Comparison of ENCODE assay signal across 30 mouse cellular contexts in the genomic region with DNA sequence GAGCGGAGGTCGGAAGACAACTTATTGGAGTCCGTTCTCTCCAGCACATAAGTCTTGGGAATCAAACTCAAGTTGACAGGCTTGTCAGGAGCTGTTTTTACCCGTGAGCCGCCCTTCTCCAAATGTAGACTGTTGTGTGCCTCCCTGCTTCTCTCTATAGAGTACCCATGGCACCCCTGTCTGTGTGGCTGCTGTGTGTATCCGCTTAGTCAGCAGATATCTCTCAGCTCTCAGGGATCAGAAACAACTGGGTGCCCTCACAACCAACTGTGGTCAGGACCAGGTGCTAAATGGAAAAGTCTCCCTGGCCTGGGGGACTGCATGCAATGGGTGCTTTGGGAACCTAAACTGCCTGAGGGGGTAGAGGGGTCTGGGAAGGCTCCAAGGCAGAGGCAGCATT.
"Had no signal": no experiment of that assay in that cellular context is flagged by ENCODE, and none has a peak within 500 bp of the region (broad histone marks: within the 10 kb centered on the region; RNA-seq: fewer than 3 reads in every experiment).

No protein-coding gene starts in this region.

- H3K9ac ChIP-seq: heart, embryonic 12.5 days; heart, embryonic 13.5 days; heart, embryonic 15.5 days; hindbrain, embryonic 12.5 days; hindbrain, embryonic 13.5 days; hindbrain, embryonic 14.5 days; hindbrain, embryonic 15.5 days; intestine, embryonic 15.5 days; kidney, embryonic 15.5 days had no signal

- DNase-seq: heart, postnatal 10 days; heart, postnatal 14 days; heart, postnatal 36 days; heart, postnatal 4 days; kidney, adult 11 months; kidney, adult 18-20 months; kidney, adult 2 months; kidney, adult 8-10 months; kidney, adult 9 months; kidney, postnatal 10 days; kidney, postnatal 14 days; kidney, postnatal 36 days; kidney, postnatal 4 days; layer of hippocampus, adult 9-11 months; layer of hippocampus, postnatal 36 days had no signal

- H3K27ac ChIP-seq: heart, embryonic 13.5 days; heart, embryonic 15.5 days; hindbrain, embryonic 10.5 days; hindbrain, embryonic 12.5 days; hindbrain, embryonic 13.5 days; hindbrain, embryonic 14.5 days; hindbrain, embryonic 15.5 days; hindbrain, postnatal 0 days; intestine, embryonic 15.5 days; kidney, embryonic 15.5 days; kidney, postnatal 0 days; layer of hippocampus, adult 2 months; left cerebral cortex, adult 2 months had no signal

- H3K4me3 ChIP-seq: heart, embryonic 12.5 days; heart, embryonic 13.5 days; heart, embryonic 15.5 days; hindbrain, embryonic 10.5 days; hindbrain, embryonic 12.5 days; hindbrain, embryonic 13.5 days; hindbrain, embryonic 15.5 days; intestine, embryonic 15.5 days; kidney, embryonic 15.5 days; layer of hippocampus, adult 2 months; left cerebral cortex, adult 2 months had no signal

- H3K27me3 ChIP-seq: heart, embryonic 12.5 days; heart, embryonic 13.5 days; heart, embryonic 15.5 days; hindbrain, embryonic 12.5 days; hindbrain, embryonic 13.5 days; hindbrain, embryonic 15.5 days; intestine, embryonic 15.5 days; kidney, embryonic 15.5 days had no signal

- H3K4me1 ChIP-seq: heart, embryonic 12.5 days; heart, embryonic 13.5 days; heart, embryonic 15.5 days; hindbrain, embryonic 10.5 days; hindbrain, embryonic 12.5 days; hindbrain, embryonic 13.5 days; hindbrain, embryonic 15.5 days; intestine, embryonic 15.5 days; kidney, embryonic 15.5 days had no signal

- H3K9me3 ChIP-seq: heart, embryonic 12.5 days; heart, embryonic 13.5 days; heart, embryonic 15.5 days; hindbrain, embryonic 10.5 days; hindbrain, embryonic 12.5 days; hindbrain, embryonic 13.5 days; hindbrain, embryonic 15.5 days; intestine, embryonic 15.5 days; kidney, embryonic 15.5 days had no signal

- H3K4me2 ChIP-seq: heart, embryonic 11.5 days; heart, embryonic 12.5 days; heart, embryonic 13.5 days; heart, embryonic 15.5 days; hindbrain, embryonic 12.5 days; hindbrain, embryonic 13.5 days; hindbrain, embryonic 14.5 days; hindbrain, embryonic 15.5 days; intestine, embryonic 15.5 days; kidney, embryonic 15.5 days had no signal
